Mouse (Mus musculus) thymus, adult 2 months (tissue): ENCODE results near the gene Pinlyp.

Experiments used
- CTCF ChIP-seq: fragments of 200-500 bp; IDR thresholded peaks from 2 replicates; pipeline ENCODE4 v1.5.1; 2012; ENCODE audit warnings: mild to moderate bottlenecking, control low read depth, low read length, moderate library complexity, borderline replicate concordance; ENCODE audit not compliant: control insufficient read depth, poor library complexity, insufficient read depth; ENCODE audit errors: extremely low read depth
- POLR2A ChIP-seq: fragments of 200-500 bp; IDR thresholded peaks from 2 replicates; pipeline ENCODE4 v1.6.1; 2012; ENCODE audit warnings: mild to moderate bottlenecking, low read length, control low read depth, moderate library complexity; ENCODE audit not compliant: control insufficient read depth, poor library complexity, insufficient read depth; ENCODE audit errors: extremely low read depth

- TF ChIP-seq CTCF (no peak), POLR2A (no peak)
Observed at GRCm38 (mm10) chr7:24537591-24537990, 8.3 kb downstream of the Pinlyp start.
